In the genomic region with DNA sequence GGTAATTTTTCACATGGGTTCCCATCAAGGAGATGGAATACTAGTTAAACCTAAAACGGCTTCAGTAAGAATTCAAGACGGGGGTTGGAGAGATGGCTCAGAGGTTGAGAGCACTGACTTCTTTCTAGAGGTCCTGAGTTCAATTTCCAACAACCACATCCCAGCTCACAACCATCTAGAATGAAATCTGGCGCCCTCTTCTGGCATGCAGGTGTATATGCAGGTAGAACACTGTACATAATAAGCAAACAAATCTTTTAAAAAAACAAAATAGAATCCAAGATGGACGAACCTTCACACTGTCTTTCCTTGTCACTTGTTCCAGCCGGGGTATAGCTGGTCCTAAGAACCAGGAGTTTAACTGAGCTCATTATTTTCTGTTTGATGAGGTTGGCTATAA, we compare ENCODE assay signal across 9 mouse cellular contexts. TPM values are rescaled to one million over a fixed set of nuclear protein-coding genes. Genes with fewer than 3 reads are reported as not detected.
DNase-seq lines count a peak whose midpoint lies in the region; ATAC-seq lines count a peak whose summit lies in the region.
"Had no signal": no experiment of that assay in that cellular context is flagged by ENCODE, and none has a peak within 500 bp of the region (broad histone marks: within the 10 kb centered on the region; RNA-seq: fewer than 3 reads in every experiment).

No protein-coding gene starts in this region.

- DNase-seq in liver (peak; percentile 52), ES-CJ7 (ENCODE audit: low read depth, low spot score) (peak; percentile 70)
- DNase-seq in liver, embryonic 11.5 days (ENCODE audit: low spot score) = no peak
- DNase-seq in c-Kit-positive CD71-negative TER-119-negative erythroid progenitor cells, embryonic 14.5 days (ENCODE audit: low read depth) = peak; percentile 30
- peak; percentile 22 to 78 for DNase-seq in spleen, postnatal 4 days (ENCODE audit: low spot score in 2 of 2)
- DNase-seq: cerebellum, adult 11-12 months had no signal

- WGBS in liver, embryonic 11.5 days = 47% methylated on average over 5 of the region's 5 CpGs
- 66% methylated on average over 5 of the region's 5 CpGs for WGBS in neural tube, embryonic 15.5 days
- 64% methylated on average over 5 of the region's 5 CpGs for WGBS in forebrain, embryonic 12.5 days

- no peak overlapping the region for H3K27ac ChIP-seq in liver, embryonic 11.5 days (ENCODE audit: low read depth, low read length)
- no peak overlapping the region for H3K27ac ChIP-seq in neural tube, embryonic 15.5 days (replicated peaks)
- no peak overlapping the region for H3K27ac ChIP-seq in forebrain, embryonic 12.5 days
- H3K27ac ChIP-seq: liver, embryonic 15.5 days had no signal

- no peak for ATAC-seq in liver, embryonic 11.5 days (replicated peaks; ENCODE audit: low FRiP score)
- no peak for ATAC-seq in neural tube, embryonic 15.5 days (ENCODE audit: low FRiP score)
- ATAC-seq in forebrain, embryonic 12.5 days (ENCODE audit: low FRiP score) = no peak

- no peak overlapping the region for H3K9ac ChIP-seq in liver, embryonic 11.5 days (ENCODE audit: low read depth, low read length)
- H3K9ac ChIP-seq in neural tube, embryonic 15.5 days (replicated peaks) = no peak overlapping the region
- H3K9ac ChIP-seq in forebrain, embryonic 12.5 days = no peak overlapping the region
- H3K9ac ChIP-seq: liver, embryonic 15.5 days had no signal

- H3K9me3 ChIP-seq in liver, embryonic 11.5 days (ENCODE audit: control insufficient read depth, low read length) = no peaks in the 10 kb centered on the region
- H3K9me3 ChIP-seq in neural tube, embryonic 15.5 days (replicated peaks) = no peaks in the 10 kb centered on the region
- H3K9me3 ChIP-seq in forebrain, embryonic 12.5 days = no peaks in the 10 kb centered on the region
- H3K9me3 ChIP-seq: liver, embryonic 15.5 days had no signal

- no peaks in the 10 kb centered on the region for H3K27me3 ChIP-seq in liver, embryonic 11.5 days (replicated peaks; ENCODE audit: control insufficient read depth, insufficient read depth, low read length)
- H3K27me3 ChIP-seq in neural tube, embryonic 15.5 days (replicated peaks) = no peaks in the 10 kb centered on the region
- no peaks in the 10 kb centered on the region for H3K27me3 ChIP-seq in forebrain, embryonic 12.5 days
- H3K27me3 ChIP-seq: liver, embryonic 15.5 days had no signal

- H3K4me1 ChIP-seq in liver, embryonic 11.5 days (replicated peaks; ENCODE audit: control insufficient read depth, insufficient read depth, low read length) = no peaks in the 10 kb centered on the region
- H3K4me1 ChIP-seq in neural tube, embryonic 15.5 days = no peaks in the 10 kb centered on the region
- no peaks in the 10 kb centered on the region for H3K4me1 ChIP-seq in forebrain, embryonic 12.5 days
- H3K4me1 ChIP-seq: liver, embryonic 15.5 days had no signal

- H3K4me3 ChIP-seq in liver, embryonic 11.5 days (ENCODE audit: low read depth, low read length) = no peak overlapping the region
- H3K4me3 ChIP-seq in neural tube, embryonic 15.5 days (replicated peaks) = no peak overlapping the region
- no peak overlapping the region for H3K4me3 ChIP-seq in forebrain, embryonic 12.5 days (replicated peaks)
- H3K4me3 ChIP-seq: liver, embryonic 15.5 days had no signal

- no peak overlapping the region for H3K4me2 ChIP-seq in liver, embryonic 11.5 days
- H3K4me2 ChIP-seq in neural tube, embryonic 15.5 days = no peak overlapping the region
- no peak overlapping the region for H3K4me2 ChIP-seq in forebrain, embryonic 12.5 days
- H3K4me2 ChIP-seq: liver, embryonic 15.5 days had no signal

- H3K36me3 ChIP-seq in liver, embryonic 11.5 days (ENCODE audit: control insufficient read depth, insufficient read depth, low read length) = no peaks in the 10 kb centered on the region
- H3K36me3 ChIP-seq in neural tube, embryonic 15.5 days = no peaks in the 10 kb centered on the region
- no peaks in the 10 kb centered on the region for H3K36me3 ChIP-seq in forebrain, embryonic 12.5 days (replicated peaks)
- H3K36me3 ChIP-seq: liver, embryonic 15.5 days had no signal

RNA-seq across cellular contexts. Expression of a gene that starts 24.4 kb away (rescaled TPM):
- polyA plus RNA-seq in liver, embryonic 11.5 days (2014; fragmentation: Nextera tagmentation; extraction: Ambion mirVana) = 13.6 and 13.7 TPM in 2 replicates
- polyA plus RNA-seq in neural tube, embryonic 15.5 days (2015; fragmentation: Nextera tagmentation; extraction: Ambion mirVana) = 22.6 and 24.9 TPM in 2 replicates
- polyA plus RNA-seq in forebrain, embryonic 12.5 days (2016; fragmentation: Nextera tagmentation; extraction: Ambion mirVana) = 43.4 and 48.1 TPM in 2 replicates

RNA-seq across cellular contexts. Expression of a gene that starts 28.8 kb away (rescaled TPM):
- 89.4 and 93.4 TPM in 2 replicates for polyA plus RNA-seq in liver, embryonic 11.5 days (2014; fragmentation: Nextera tagmentation; extraction: Ambion mirVana)
- polyA plus RNA-seq in neural tube, embryonic 15.5 days (2015; fragmentation: Nextera tagmentation; extraction: Ambion mirVana) = 67.3 and 67.6 TPM in 2 replicates
- polyA plus RNA-seq in forebrain, embryonic 12.5 days (2016; fragmentation: Nextera tagmentation; extraction: Ambion mirVana) = 174 and 187 TPM in 2 replicates
